Mouse (Mus musculus) forebrain, postnatal 0 days (tissue): ENCODE results near the gene Ap1g2. TPM values are rescaled to one million over a fixed set of nuclear protein-coding genes. Genes with fewer than 3 reads are reported as not detected.

ENCODE experiments used
- ATAC-seq: fragments of 200-750 bp; cut with Nextera tagmentation; 2 replicates; pipeline ENCODE4 v1.8.0; 2017; ENCODE audit warnings: mild to moderate bottlenecking, moderate library complexity
- DNase-seq: peaks from one replicate; pipeline ENCODE4 v3.0.0-alpha.2; 2015
- H3K27ac ChIP-seq: fragments of 300-500 bp; sonication (generic); 2 replicates; pipeline ENCODE4 v1.5.1; 2014; ENCODE audit warnings: low read depth, mild to moderate bottlenecking, antibody characterized with exemption, low read length, moderate library complexity, mixed read lengths
- H3K27me3 ChIP-seq: fragments of 300-500 bp; sonication (generic); 2 replicates; pipeline ENCODE4 v1.6.1; 2014; ENCODE audit warnings: mild to moderate bottlenecking, low read length, mixed read lengths; ENCODE audit not compliant: insufficient read depth
- H3K36me3 ChIP-seq: fragments of 300-500 bp; sonication (generic); 2 replicates; pipeline ENCODE4 v1.6.1; 2014; ENCODE audit warnings: mild to moderate bottlenecking, moderate library complexity; ENCODE audit not compliant: insufficient read depth
- H3K4me1 ChIP-seq: fragments of 300-500 bp; sonication (generic); 2 replicates; pipeline ENCODE4 v1.6.1; 2014; ENCODE audit warnings: antibody characterized with exemption; ENCODE audit not compliant: insufficient read depth
- H3K4me2 ChIP-seq: fragments of 300-500 bp; sonication (generic); 2 replicates; pipeline ENCODE4 v1.6.1; 2014; ENCODE audit warnings: low read depth, mild to moderate bottlenecking, moderate library complexity
- H3K4me3 ChIP-seq: fragments of 300-500 bp; sonication (generic); 2 replicates; pipeline ENCODE4 v1.5.1; 2014; ENCODE audit warnings: low read depth, low read length, mixed read lengths
- H3K9ac ChIP-seq: fragments of 300-500 bp; sonication (generic); 2 replicates; pipeline ENCODE4 v1.6.1; 2014; ENCODE audit warnings: mild to moderate bottlenecking
- H3K9me3 ChIP-seq: fragments of 300-500 bp; sonication (generic); 2 replicates; pipeline ENCODE4 v1.6.1; 2016; ENCODE audit warnings: low read length
- CTCF ChIP-seq: sonication (generic); IDR thresholded peaks from 2 replicates; pipeline ENCODE4 v1.5.1; 2016; ENCODE audit warnings: antibody characterized with exemption, control low read depth, low read depth
- WGBS: fragments of 180-500 bp; shearing (Covaris S2); extraction: QIAGEN DNeasy Blood & Tissue Kit; methylation state at CpG from one replicate; pipeline ENCODE4 v1.1.7; 2014; 5-methylcytosine and 5-hydroxymethylcytosine counted together
- polyA plus RNA-seq: library from polyadenylated mRNA; unstranded; fragments of >200 nt; fragmentation: Nextera tagmentation; extraction: Ambion mirVana; gene quantifications from 2 replicates; pipeline ENCODE4 v1.2.1, GENCODE M21; 2015
- total RNA-seq: library from RNA; depleted of rRNA; stranded (reverse); fragments of >200 nt; gene quantifications from 2 replicates; pipeline ENCODE4 v1.2.3, GENCODE M21; 2014

Gene Ap1g2
- total and polyA plus RNA-seq, 2 experiments from 2014 or later: 5.5 to 12.8 TPM

- TF ChIP-seq CTCF: peak; percentile 84
- peak overlapping the region; percentile 1; the same call in 1 of the 2 replicates for H3K9ac ChIP-seq
- no peaks in the 10 kb centered on the region for H3K9me3 ChIP-seq
- no peak overlapping the region for H3K4me3 ChIP-seq
- no peaks in the 10 kb centered on the region for H3K36me3 ChIP-seq
- peak overlapping the region; percentile 66 for H3K27ac ChIP-seq
- H3K4me1 ChIP-seq: peaks cover 14% of the 10 kb centered on the region; the same call in 1 of the 2 replicates
- DNase-seq: peak; percentile 89
- WGBS: 4% methylated on average over 5 of the region's 5 CpGs
- no peaks in the 10 kb centered on the region for H3K27me3 ChIP-seq
- peak; percentile 85 for ATAC-seq
- H3K4me2 ChIP-seq: no peak overlapping the region
These were observed 15.6 kb upstream of the Ap1g2 start for GRCm38 (mm10) chr14:55121947-55122346.

GRCm38 (mm10) chr14:55119421-55120134 is 13.2 kb upstream of the Ap1g2 start:
- Histone ChIP-seq H3K9me3 (no peaks in the 10 kb centered on the region), H3K27ac (no peak overlapping the region), H3K4me3 (no peak overlapping the region), H3K4me1 (peaks cover 16% of the 10 kb centered on the region; the same call in 1 of the 2 replicates), H3K36me3 (no peaks in the 10 kb centered on the region), H3K27me3 (no peaks in the 10 kb centered on the region), H3K4me2 (no peak overlapping the region), H3K9ac (no peak overlapping the region)
- WGBS: 79% methylated on average over 4 of the region's 4 CpGs
- peak; percentile 35 for TF ChIP-seq CTCF
- ATAC-seq (no peak), DNase-seq (no peak)

- ATAC-seq: no peak
- no peaks in the 10 kb centered on the region for H3K9me3 ChIP-seq
- no peak overlapping the region for H3K27ac ChIP-seq
These were observed 12.5 kb upstream of the Ap1g2 start for GRCm38 (mm10) chr14:55118852-55119251.

GRCm38 (mm10) chr14:55116425-55117200 is 10.2 kb upstream of the Ap1g2 start, which contains the start of gene Jph4:
Gene Jph4 (minus strand): TSS chr14:55116935.
- Histone ChIP-seq H3K4me2 (peak within 1 kb of the TSS; percentile 76), H3K36me3 (peaks cover 7% of the 10 kb centered on the region; the same call in 1 of the 2 replicates), H3K4me1 (peaks cover 30% of the 10 kb centered on the region), H3K4me3 (peak within 1 kb of the TSS; percentile 86), H3K9ac (peak within 1 kb of the TSS; percentile 95), H3K9me3 (no peaks in the 10 kb centered on the region), H3K27me3 (no peaks in the 10 kb centered on the region), H3K27ac (peak within 1 kb of the TSS; percentile 97)
- ATAC-seq (peak; percentile 72), DNase-seq (peak; percentile 91)
- 4% methylated on average over 21 of the region's 21 CpGs for WGBS
- TF ChIP-seq CTCF: no peak

More at GRCm38 (mm10) chr14:55118852-55119251, 12.5 kb upstream of the Ap1g2 start:
- H3K4me1 ChIP-seq: peaks cover 23% of the 10 kb centered on the region; the same call in 1 of the 2 replicates
- H3K4me2 ChIP-seq: no peak overlapping the region
- H3K9ac ChIP-seq: no peak overlapping the region
- no peaks in the 10 kb centered on the region for H3K36me3 ChIP-seq
- H3K27me3 ChIP-seq: no peaks in the 10 kb centered on the region
- DNase-seq: no peak
- 56% methylated on average over 4 of the region's 4 CpGs for WGBS
- TF ChIP-seq CTCF: no peak
- no peak overlapping the region for H3K4me3 ChIP-seq

GRCm38 (mm10) chr14:55115846-55116245 is 9.5 kb upstream of the Ap1g2 start:
- Histone ChIP-seq H3K27me3 (no peaks in the 10 kb centered on the region), H3K9me3 (no peaks in the 10 kb centered on the region), H3K4me1 (peaks cover 32% of the 10 kb centered on the region), H3K4me2 (peak overlapping the region; percentile 76), H3K4me3 (peak overlapping the region; percentile 86), H3K9ac (peak overlapping the region; percentile 95), H3K36me3 (peaks cover 7% of the 10 kb centered on the region; the same call in 1 of the 2 replicates), H3K27ac (peak overlapping the region; percentile 97)
- no peak for TF ChIP-seq CTCF
- no peak for DNase-seq
- 2% methylated on average over 8 of the region's 8 CpGs for WGBS
- peak; percentile 24 for ATAC-seq

- no peaks in the 10 kb centered on the region for H3K27me3 ChIP-seq
- WGBS: 3% methylated on average over 78 of the region's 78 CpGs
- no peaks in the 10 kb centered on the region for H3K9me3 ChIP-seq
- peak overlapping the region; percentile 97 for H3K27ac ChIP-seq
- peak; percentile 62 for TF ChIP-seq CTCF
- ATAC-seq: peak; percentile 53
- H3K4me2 ChIP-seq: peak overlapping the region; percentile 76
- peak; percentile 78 for DNase-seq
- peak overlapping the region; percentile 86 for H3K4me3 ChIP-seq
- H3K36me3 ChIP-seq: peaks cover 7% of the 10 kb centered on the region
- H3K9ac ChIP-seq: peak overlapping the region; percentile 95
- H3K4me1 ChIP-seq: peaks cover 34% of the 10 kb centered on the region
These were observed 8.6 kb upstream of the Ap1g2 start for GRCm38 (mm10) chr14:55114759-55115701.
